ENCODE assay signal across 25 mouse cellular contexts in genomic region chr9:84041631-84042277, GRCm38 (mm10).
DNase-seq lines count a peak whose midpoint lies in the region; ATAC-seq and TF ChIP-seq lines count a peak whose summit lies in the region.
"Had no signal": no experiment of that assay in that cellular context is flagged by ENCODE, and none has a peak within 500 bp of the region (broad histone marks: within the 10 kb centered on the region; RNA-seq: fewer than 3 reads in every experiment).

No protein-coding gene starts in this region.

- 74% methylated on average over 3 of the region's 4 CpGs for WGBS in kidney, embryonic 16.5 days
- WGBS in liver, embryonic 14.5 days (ENCODE audit: insufficient replicate concordance): 58% methylated on average over 4 of the region's 4 CpGs

- TF ChIP-seq CTCF in MEL (IDR thresholded peaks at IDR 0.05 in 2 of 3, conservative IDR thresholded peaks at IDR 0.05 in 1 of 3; ENCODE audit: control insufficient read depth in 1 of 3, insufficient read depth in 1 of 3, low read depth in 2 of 3, low read length in 3 of 3, poor library complexity in 1 of 3, severe bottlenecking in 1 of 3): no peak
- TF ChIP-seq CTCF in liver, embryonic 14.5 days (IDR thresholded peaks at IDR 0.05; ENCODE audit: low read depth): no peak

- ATAC-seq in kidney, embryonic 16.5 days (ENCODE audit: low FRiP score, low TSS enrichment): peak; percentile 35; the same call in 1 of the 2 replicates
- peak; percentile 33; the same call in 1 of the 2 replicates for ATAC-seq in liver, embryonic 14.5 days (ENCODE audit: insufficient read depth)

- H3K79me2 ChIP-seq in MEL (ENCODE audit: control insufficient read depth, insufficient read depth, low read length, poor library complexity): no peaks in the 10 kb centered on the region

- H3K36me3 ChIP-seq in kidney, embryonic 16.5 days (ENCODE audit: insufficient read depth, low read length): no peaks in the 10 kb centered on the region
- H3K36me3 ChIP-seq in MEL (ENCODE audit: control insufficient read depth in 1 of 2, insufficient read depth in 2 of 2, low read length in 2 of 2): peaks cover 0 to 7% of the 10 kb centered on the region in 2 experiments; a peak in 2 of 4 replicates
- no peaks in the 10 kb centered on the region for H3K36me3 ChIP-seq in liver, embryonic 14.5 days (replicated peaks; ENCODE audit: control insufficient read depth, insufficient read depth, low read depth)
- H3K36me3 ChIP-seq: embryonic facial prominence, embryonic 13.5 days; forebrain, embryonic 12.5 days; heart, embryonic 15.5 days; hindbrain, embryonic 13.5 days; kidney, embryonic 15.5 days; lung, embryonic 15.5 days had no signal

- no peak for TF ChIP-seq EP300 in MEL (IDR thresholded peaks at IDR 0.05; ENCODE audit: low read depth in 1 of 2, low read length in 2 of 2)
- no peak for TF ChIP-seq EP300 in liver, embryonic 14.5 days (IDR thresholded peaks at IDR 0.05; ENCODE audit: low read depth)

- DNase-seq in kidney, adult 8-10 months: no peak
- peak; percentile 14 for DNase-seq in CD4-positive helper T cell, adult 2 months (ENCODE audit: low read depth, low spot score)
- peak; percentile 23 for DNase-seq in MEL (ENCODE audit: low read depth, low spot score)
- DNase-seq in liver, embryonic 14.5 days (ENCODE audit: low read depth in 3 of 3, low spot score in 3 of 3): no peak
- DNase-seq in spleen, adult 12 weeks (ENCODE audit: low spot score): no peak
- DNase-seq in urinary bladder, postnatal 25 days (ENCODE audit: low spot score): no peak
- DNase-seq: adrenal gland, postnatal 14 days; cerebellum, adult 2 months; cerebellum, postnatal 25 days; embryo, embryonic 11 days; gastrocnemius, postnatal 36 days; heart, postnatal 36 days; kidney, postnatal 4 days; layer of hippocampus, adult 9-11 months; lung, postnatal 4 days; thymus, postnatal 4 days had no signal

- no peak for TF ChIP-seq RAD21 in MEL (IDR thresholded peaks at IDR 0.05; ENCODE audit: low read depth, low read length)

- H3K27ac ChIP-seq in kidney, embryonic 16.5 days (ENCODE audit: low read length): no peak overlapping the region
- H3K27ac ChIP-seq in MEL (ENCODE audit: control insufficient read depth, low read depth, low read length): no peak overlapping the region
- H3K27ac ChIP-seq in liver, embryonic 14.5 days: no peak overlapping the region
- H3K27ac ChIP-seq: embryonic facial prominence, embryonic 13.5 days; forebrain, embryonic 12.5 days; heart, embryonic 15.5 days; hindbrain, embryonic 13.5 days; kidney, embryonic 15.5 days; left cerebral cortex, adult 2 months; lung, embryonic 15.5 days had no signal

- TF ChIP-seq POLR2A in MEL (IDR thresholded peaks at IDR 0.05; ENCODE audit: control insufficient read depth in 1 of 2, insufficient read depth in 1 of 2, low read depth in 1 of 2, low read length in 2 of 2, poor library complexity in 1 of 2): no peak

- 0 out of 2 replicates have a peak, but pooled peaks cover 3% of the 10 kb centered on the region for H3K4me1 ChIP-seq in kidney, embryonic 16.5 days (ENCODE audit: insufficient read depth, low read length)
- peaks cover 0 to 5% of the 10 kb centered on the region in 2 experiments; a peak in 1 of 4 replicates for H3K4me1 ChIP-seq in MEL (ENCODE audit: control insufficient read depth in 1 of 2, insufficient read depth in 2 of 2, low read length in 2 of 2)
- peaks cover 0 to 7% of the 10 kb centered on the region in 2 experiments; a peak in 3 of 4 replicates for H3K4me1 ChIP-seq in liver, embryonic 14.5 days (replicated peaks; ENCODE audit: control insufficient read depth in 2 of 2, insufficient read depth in 2 of 2, low read length in 1 of 2)

- no peak overlapping the region for H3K4me3 ChIP-seq in kidney, embryonic 16.5 days (ENCODE audit: low read length)
- H3K4me3 ChIP-seq in MEL (ENCODE audit: control insufficient read depth in 1 of 2, insufficient read depth in 1 of 2, low read depth in 2 of 2, low read length in 2 of 2): no peak overlapping the region
- H3K4me3 ChIP-seq in liver, embryonic 14.5 days (ENCODE audit: insufficient read depth in 1 of 2, low read depth in 2 of 2, low read length in 2 of 2): no peak overlapping the region
- H3K4me3 ChIP-seq: embryonic facial prominence, embryonic 13.5 days; erythroblast, embryonic 14.5 days; forebrain, embryonic 12.5 days; heart, embryonic 15.5 days; hindbrain, embryonic 13.5 days; kidney, embryonic 15.5 days; left cerebral cortex, adult 2 months; lung, embryonic 15.5 days had no signal

- no peak overlapping the region for H3K4me2 ChIP-seq in kidney, embryonic 16.5 days (replicated peaks; ENCODE audit: low read depth, low read length)
- no peak overlapping the region for H3K4me2 ChIP-seq in liver, embryonic 14.5 days (ENCODE audit: low read depth)
- H3K4me2 ChIP-seq: embryonic facial prominence, embryonic 13.5 days; forebrain, embryonic 12.5 days; heart, embryonic 15.5 days; hindbrain, embryonic 13.5 days; kidney, embryonic 15.5 days; lung, embryonic 15.5 days had no signal

- no peaks in the 10 kb centered on the region for H3K9me3 ChIP-seq in kidney, embryonic 16.5 days (ENCODE audit: low read length)
- no peaks in the 10 kb centered on the region for H3K9me3 ChIP-seq in MEL (replicated peaks; ENCODE audit: insufficient read depth, low read length)
- H3K9me3 ChIP-seq in liver, embryonic 14.5 days (ENCODE audit: control insufficient read depth, low read length): no peaks in the 10 kb centered on the region
- H3K9me3 ChIP-seq: embryonic facial prominence, embryonic 13.5 days; forebrain, embryonic 12.5 days; heart, embryonic 15.5 days; hindbrain, embryonic 13.5 days; kidney, embryonic 15.5 days; lung, embryonic 15.5 days had no signal

- no peaks in the 10 kb centered on the region for H3K27me3 ChIP-seq in kidney, embryonic 16.5 days (ENCODE audit: insufficient read depth, low read length)
- no peaks in the 10 kb centered on the region for H3K27me3 ChIP-seq in MEL (ENCODE audit: control insufficient read depth in 1 of 2, insufficient read depth in 2 of 2, low read length in 2 of 2)
- H3K27me3 ChIP-seq in liver, embryonic 14.5 days (ENCODE audit: control insufficient read depth, insufficient read depth, low read length): no peaks in the 10 kb centered on the region
- H3K27me3 ChIP-seq: forebrain, embryonic 12.5 days; heart, embryonic 15.5 days; hindbrain, embryonic 13.5 days; kidney, embryonic 15.5 days; lung, embryonic 15.5 days had no signal

- no peak overlapping the region for H3K9ac ChIP-seq in kidney, embryonic 16.5 days (replicated peaks; ENCODE audit: low read length)
- H3K9ac ChIP-seq in MEL (ENCODE audit: control insufficient read depth, low read depth, low read length, poor library complexity, severe bottlenecking): no peak overlapping the region
- no peak overlapping the region for H3K9ac ChIP-seq in liver, embryonic 14.5 days (replicated peaks)
- H3K9ac ChIP-seq: embryonic facial prominence, embryonic 13.5 days; forebrain, embryonic 12.5 days; heart, embryonic 15.5 days; hindbrain, embryonic 13.5 days; kidney, embryonic 15.5 days; lung, embryonic 15.5 days had no signal

TF ChIP-seq in MEL, 35 proteins besides CTCF, POLR2A, EP300 and RAD21:
- TF ChIP-seq MYB (IDR thresholded peaks at IDR 0.05; ENCODE audit: low read depth, low read length) (no peak), MAZ (IDR thresholded peaks at IDR 0.05; ENCODE audit: low read depth, low read length) (no peak), ZNF384 (IDR thresholded peaks at IDR 0.05; ENCODE audit: low read depth, low read length) (no peak), RCOR1 (IDR thresholded peaks at IDR 0.05; ENCODE audit: low read depth, low read length) (no peak), TCF12 (IDR thresholded peaks at IDR 0.05; ENCODE audit: low read depth, low read length) (no peak), MAFK (IDR thresholded peaks at IDR 0.05; ENCODE audit: borderline replicate concordance, low read depth, low read length) (no peak), NRF1 (IDR thresholded peaks at IDR 0.05; ENCODE audit: insufficient read depth, low read depth, low read length, poor library complexity, severe bottlenecking) (no peak), CHD2 (IDR thresholded peaks at IDR 0.05; ENCODE audit: low read length) (no peak), MEF2A (IDR thresholded peaks at IDR 0.05; ENCODE audit: extremely low read depth, insufficient replicate concordance, low read depth, low read length, poor library complexity, severe bottlenecking) (no peak), CHD1 (IDR thresholded peaks at IDR 0.05; ENCODE audit: low read depth, low read length) (no peak), ZKSCAN1 (IDR thresholded peaks at IDR 0.05; ENCODE audit: low read depth, low read length) (no peak), USF2 (IDR thresholded peaks at IDR 0.05; ENCODE audit: borderline replicate concordance in 1 of 2, insufficient read depth in 1 of 2, low read depth in 1 of 2, low read length in 2 of 2) (no peak), ETS1 (IDR thresholded peaks at IDR 0.05; ENCODE audit: low read depth, low read length) (no peak), MXI1 (IDR thresholded peaks at IDR 0.05; ENCODE audit: low read depth, low read length) (no peak), MAX (IDR thresholded peaks at IDR 0.05; ENCODE audit: low read length) (no peak), GATA1 (IDR thresholded peaks at IDR 0.05; ENCODE audit: low read depth, low read length) (no peak), MYC (IDR thresholded peaks at IDR 0.05; ENCODE audit: low read depth, low read length) (no peak), JUND (IDR thresholded peaks at IDR 0.05; ENCODE audit: low read depth, low read length) (no peak), POLR2AphosphoS2 (IDR thresholded peaks at IDR 0.05; ENCODE audit: low read length) (no peak)

Comparison
In these comparisons a context has a peak if more than half of its experiments do, and no peak if none do; other contexts are left out.
1. DNase-seq: peak in CD4-positive helper T cell, adult 2 months (single experiment) and MEL (single experiment); none in kidney, adult 8-10 months (0 of 2), liver, embryonic 14.5 days (0 of 3), spleen, adult 12 weeks (single experiment) and urinary bladder, postnatal 25 days (single experiment).